Mouse (Mus musculus): ENCODE data around the gene Vmn2r87.
"Not testable (repeated sequence)": the region's sequence is repeated elsewhere in the genome, so short reads cannot be mapped to it uniquely, and the experiment has no call there.

Gene Vmn2r87

GRCm38 (mm10) chr10:130497296-130497695, at the start of gene Vmn2r87:
Gene Vmn2r87 (minus strand): TSS chr10:130497396.
- DNase-seq (ENCODE audit: low read depth): no peak

GRCm38 (mm10) chr10:130544331-130544730, 47.1 kb upstream of the Vmn2r87 start:
- DNase-seq (ENCODE audit: low read depth): not testable (repeated sequence)

- peak; percentile 84 for DNase-seq (ENCODE audit: low read depth)
Measured at GRCm38 (mm10) chr10:130541931-130542691, 44.9 kb upstream of the Vmn2r87 start.

DNA sequence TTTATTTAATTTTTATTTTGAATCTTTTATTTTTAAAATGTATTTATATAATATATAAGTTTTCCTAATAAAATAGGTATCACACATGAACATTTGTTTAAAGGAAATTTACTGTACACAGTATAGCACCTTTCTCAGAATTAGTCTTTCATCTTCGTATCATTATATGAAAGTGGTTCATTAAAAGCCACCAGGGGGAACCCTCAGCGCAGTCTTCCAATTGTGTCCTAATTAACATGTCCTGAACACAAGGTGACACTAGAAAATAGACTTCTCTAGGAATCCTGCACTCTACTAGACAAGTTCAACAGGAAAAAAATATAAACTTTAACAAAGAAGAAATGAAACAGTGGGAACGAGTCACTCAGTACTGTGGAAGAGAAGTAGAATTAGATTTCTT, 38.9 kb upstream of the Vmn2r87 start:
- peak; percentile 58 for DNase-seq (ENCODE audit: low read depth)

DNA sequence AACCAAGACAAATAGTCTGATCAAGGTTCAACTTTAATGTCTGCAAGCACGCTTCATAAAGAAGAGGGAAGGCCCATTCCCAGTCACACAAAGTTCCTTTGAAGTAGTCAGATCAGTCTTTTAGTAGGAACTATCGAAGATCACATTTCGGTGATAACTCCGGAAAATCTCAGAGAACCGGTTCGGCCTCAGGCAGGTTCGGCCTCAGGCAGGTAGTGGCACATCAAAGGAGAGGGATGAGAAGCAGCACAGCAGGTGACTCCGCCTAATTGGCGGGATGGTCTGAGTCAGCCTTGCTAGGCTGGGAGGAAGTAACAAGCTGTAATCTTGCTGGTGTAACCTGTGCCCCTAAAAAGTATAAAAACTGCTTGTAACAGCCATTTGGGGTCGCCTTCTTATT, 30.7 kb upstream of the Vmn2r87 start:
- no peak for DNase-seq (ENCODE audit: low read depth)

DNA sequence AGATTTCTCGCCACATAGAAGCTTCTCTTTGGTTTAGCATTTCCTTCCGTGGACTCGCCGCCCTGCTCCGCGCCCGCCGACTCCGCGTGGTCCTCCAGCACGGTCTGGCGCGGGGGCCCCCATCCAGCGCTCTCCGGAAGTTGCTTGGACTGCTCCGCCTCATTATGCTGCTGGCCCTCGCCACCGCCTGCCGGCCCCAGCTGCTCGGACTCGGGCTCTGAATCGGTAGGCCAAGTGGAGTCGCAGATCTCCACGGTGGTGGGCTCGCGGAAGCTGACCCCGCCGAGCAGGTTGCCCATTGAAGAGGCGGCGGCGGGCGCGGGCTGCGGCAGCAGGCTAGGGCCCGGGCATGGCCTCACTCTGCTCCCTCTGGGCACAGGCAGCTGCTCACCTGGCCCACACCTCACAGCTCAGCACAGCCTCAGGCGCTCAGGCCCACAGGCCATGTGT, 26.9 kb downstream of the Vmn2r87 start:
- peak; percentile 15 for DNase-seq (ENCODE audit: low read depth)

- DNase-seq (ENCODE audit: low read depth): not testable (repeated sequence)
Measured at GRCm38 (mm10) chr10:130455950-130456349, 41.2 kb downstream of the Vmn2r87 start, which contains the start of gene Vmn2r86. Gene Vmn2r86 (minus strand): TSS chr10:130456050.

- DNase-seq (ENCODE audit: low read depth): no peak
Measured at GRCm38 (mm10) chr10:130444776-130445175, 52.4 kb downstream of the Vmn2r87 start.

DNA sequence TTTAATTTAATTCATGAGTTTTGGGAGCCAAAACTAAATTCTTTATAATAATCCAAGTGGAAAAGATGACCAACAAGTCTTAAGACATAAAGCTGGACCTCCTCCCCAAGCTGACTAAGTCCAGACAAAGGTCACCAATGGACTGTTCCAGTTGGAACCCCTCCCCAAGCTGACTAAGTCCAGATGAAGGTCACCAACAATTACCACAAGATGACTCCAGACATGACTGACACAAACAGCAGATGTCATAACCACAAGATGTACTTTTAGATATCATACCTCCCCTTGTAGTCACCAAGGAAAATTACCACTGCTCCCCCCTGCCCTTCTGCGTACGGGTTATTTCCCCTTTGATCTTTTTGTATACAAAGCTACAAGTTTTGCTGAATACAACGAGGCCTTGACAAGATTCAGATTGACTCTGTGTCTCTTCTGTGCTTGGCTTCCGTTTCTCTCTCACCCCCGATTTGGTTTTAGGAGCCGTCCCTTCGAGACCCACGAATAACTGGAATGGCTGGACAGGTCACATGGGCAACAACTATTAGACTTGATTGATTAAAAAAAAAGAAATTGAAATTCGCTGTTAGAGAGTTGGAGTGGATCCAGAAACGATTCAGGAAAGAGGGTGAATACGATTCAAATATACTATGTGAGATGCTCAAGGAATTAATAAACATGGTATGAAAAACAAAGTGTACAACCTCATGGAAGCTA, 62.9 kb downstream of the Vmn2r87 start:
- DNase-seq (ENCODE audit: low read depth): not testable (repeated sequence)

DNA sequence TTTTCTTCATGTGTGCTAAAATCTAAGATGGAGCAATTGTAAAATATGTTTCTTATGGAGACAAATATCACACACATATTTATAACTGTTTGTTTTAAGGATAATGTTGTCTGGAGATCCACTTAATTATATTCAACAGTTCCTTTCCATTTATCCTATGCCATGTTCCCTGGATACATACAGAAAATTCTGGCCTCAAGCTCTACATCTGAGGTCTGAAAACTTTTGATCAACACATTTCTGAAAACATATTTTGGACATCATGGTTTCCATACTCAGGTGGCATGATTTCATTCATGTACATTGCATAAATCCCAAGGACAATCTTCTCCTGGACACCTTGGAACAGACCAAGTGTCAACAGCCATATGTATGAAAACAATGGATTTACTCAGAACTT, 67.6 kb downstream of the Vmn2r87 start, which contains the start of gene Vmn2r85:
TSS of gene Vmn2r85 (minus strand) at position 101 of the 400 bp plus-strand sequence.
- DNase-seq (ENCODE audit: low read depth): not testable (repeated sequence)

DNA sequence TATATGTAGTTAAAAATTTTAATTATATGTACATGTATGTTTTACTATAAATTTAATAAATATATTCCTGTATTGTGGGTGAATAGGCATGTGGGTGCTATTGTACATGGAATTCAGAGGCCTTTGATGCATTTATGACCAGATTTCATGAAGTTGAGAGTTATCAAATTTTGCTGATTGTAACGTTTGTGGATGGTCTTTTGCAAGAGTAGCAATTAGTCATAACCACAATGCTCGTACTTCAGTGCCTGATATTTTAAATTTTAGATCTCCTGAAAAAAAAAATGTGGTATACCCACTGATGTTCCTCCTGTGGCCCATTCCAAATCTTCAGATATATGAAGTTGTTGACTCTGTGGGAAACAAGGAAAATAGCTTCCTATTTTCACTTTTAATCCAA, 74.8 kb downstream of the Vmn2r87 start:
- not testable (repeated sequence) for DNase-seq (ENCODE audit: low read depth)
